Mouse (Mus musculus): ENCODE results near the gene Ttc17.
A peak's percentile ranks its signal among the peaks of the same experiment; 100 is the strongest.
"Not testable (repeated sequence)": the region's sequence is repeated elsewhere in the genome, so short reads cannot be mapped to it uniquely, and the experiment has no call there.

The Ttc17 gene

DNA sequence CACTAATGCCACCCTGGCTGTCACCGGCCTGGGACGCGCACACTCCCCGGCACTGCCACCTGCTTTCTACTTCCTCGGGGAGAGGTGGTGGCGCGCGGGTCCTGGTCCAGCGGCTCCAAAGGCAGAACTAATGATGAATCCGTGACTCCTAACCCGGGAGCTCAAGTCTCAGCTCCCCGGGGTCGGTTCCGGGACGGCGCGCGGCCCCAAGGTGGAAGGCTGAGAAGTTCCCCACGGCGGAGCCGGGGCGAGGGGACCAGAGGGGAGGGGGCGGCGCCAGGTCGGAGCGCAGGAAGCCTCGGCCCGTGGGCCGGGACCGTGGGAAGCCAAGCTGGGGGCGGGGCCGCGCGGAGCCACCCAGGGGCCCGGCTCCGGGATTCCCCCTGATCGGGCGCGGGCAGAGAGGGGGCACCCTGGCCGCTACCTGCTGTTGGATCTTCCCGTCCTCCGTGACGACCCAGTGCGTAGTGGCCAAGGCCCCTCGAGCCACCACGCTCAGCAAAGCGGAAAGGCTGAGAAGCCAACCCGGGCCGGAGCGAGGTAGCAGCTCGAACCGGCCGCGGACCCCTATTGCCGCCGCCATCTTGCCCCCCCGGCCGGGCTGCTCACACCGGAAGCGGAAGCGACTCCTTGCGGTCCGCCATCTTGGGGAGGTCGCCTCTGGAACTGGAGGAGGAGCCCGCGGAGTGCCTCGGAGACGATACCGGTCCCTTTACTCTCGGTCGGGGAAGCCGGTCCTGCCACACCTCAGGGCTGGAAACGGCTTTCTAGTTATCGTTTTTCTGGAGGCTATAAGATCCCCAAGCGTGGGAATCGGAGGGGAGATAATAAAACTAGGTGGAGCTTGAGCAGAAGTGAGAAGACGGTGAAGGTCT is at the start of gene Ttc17:
TSS of gene Ttc17 (minus strand) at position 607 of the 875 bp plus-strand sequence.
- DNase-seq (ENCODE audit: low read depth): peak; percentile 83

GRCm38 (mm10) chr2:94449643-94450042 is 43.2 kb upstream of the Ttc17 start:
- DNase-seq (ENCODE audit: low read depth): no peak

- DNase-seq (ENCODE audit: low read depth): no peak
Measured at GRCm38 (mm10) chr2:94436952-94437351, 30.5 kb upstream of the Ttc17 start.

- no peak for DNase-seq (ENCODE audit: low read depth)
Measured at GRCm38 (mm10) chr2:94435481-94435880, 29.0 kb upstream of the Ttc17 start.

GRCm38 (mm10) chr2:94434833-94435232 is 28.3 kb upstream of the Ttc17 start:
- no peak for DNase-seq (ENCODE audit: low read depth)

DNA sequence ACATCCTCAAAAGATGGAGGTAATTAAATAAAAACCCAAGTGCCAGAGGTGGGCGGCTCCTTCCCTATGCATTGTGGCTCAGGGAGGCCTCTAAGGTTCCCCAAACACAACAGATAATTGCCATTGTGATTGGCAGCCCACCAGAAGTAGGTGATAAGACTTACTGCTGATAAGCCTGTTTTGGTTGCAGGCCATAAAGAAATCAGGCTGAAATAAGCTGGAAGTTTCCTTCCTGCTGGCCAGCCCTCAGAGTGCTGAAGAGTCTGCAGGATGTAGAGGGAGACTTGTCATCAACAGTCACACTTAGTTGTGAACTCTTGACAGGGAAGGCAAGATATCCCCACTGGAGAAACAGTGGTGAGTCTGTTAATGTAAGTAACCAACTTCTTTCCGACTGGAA is 25.7 kb upstream of the Ttc17 start:
- DNase-seq (ENCODE audit: low read depth): no peak

- no peak for DNase-seq (ENCODE audit: low read depth)
Measured at GRCm38 (mm10) chr2:94428456-94428855, 22.0 kb upstream of the Ttc17 start.

GRCm38 (mm10) chr2:94407441-94407840 is 952 bp upstream of the Ttc17 start:
- no peak for DNase-seq (ENCODE audit: low read depth)

GRCm38 (mm10) chr2:94407021-94407420 is 532 bp upstream of the Ttc17 start:
- peak; percentile 20 for DNase-seq (ENCODE audit: low read depth)

- peak; percentile 24 for DNase-seq (ENCODE audit: low read depth)
Measured at GRCm38 (mm10) chr2:94405397-94406082, 949 bp downstream of the Ttc17 start.

DNA sequence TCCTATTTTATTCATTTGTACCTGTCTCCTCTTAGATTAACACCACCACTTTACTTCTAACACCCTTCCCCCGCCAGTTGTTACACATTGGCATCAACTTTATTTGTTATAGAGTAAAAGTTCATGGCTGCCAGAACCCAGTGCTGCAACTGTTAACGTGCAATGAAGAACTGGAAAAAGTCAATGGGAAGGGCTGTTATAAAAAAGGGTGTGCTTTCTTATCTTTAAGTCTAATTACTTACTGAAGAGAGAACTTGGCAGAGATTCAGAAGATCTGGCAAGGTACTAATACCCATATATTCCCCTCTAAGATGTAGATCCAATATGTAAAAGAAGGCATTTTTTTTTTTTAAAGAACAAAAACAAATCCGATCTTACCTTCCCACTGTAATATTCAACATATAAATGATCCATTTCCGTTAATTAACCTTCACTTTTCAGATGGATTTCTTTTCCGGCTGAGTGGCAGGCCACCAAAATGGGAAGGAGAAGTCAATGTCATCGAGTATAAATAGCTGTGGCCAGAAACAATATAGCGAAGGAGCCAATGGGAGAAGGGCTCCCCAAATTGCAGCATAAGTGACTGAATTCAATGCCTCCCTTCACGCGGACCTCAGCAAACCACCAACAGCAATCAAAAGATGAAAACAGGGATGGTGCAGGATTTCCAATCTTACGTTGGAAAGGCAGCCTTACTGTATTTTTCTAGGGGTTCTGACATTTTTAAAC is 1.8 kb downstream of the Ttc17 start:
- DNase-seq (ENCODE audit: low read depth): no peak

DNA sequence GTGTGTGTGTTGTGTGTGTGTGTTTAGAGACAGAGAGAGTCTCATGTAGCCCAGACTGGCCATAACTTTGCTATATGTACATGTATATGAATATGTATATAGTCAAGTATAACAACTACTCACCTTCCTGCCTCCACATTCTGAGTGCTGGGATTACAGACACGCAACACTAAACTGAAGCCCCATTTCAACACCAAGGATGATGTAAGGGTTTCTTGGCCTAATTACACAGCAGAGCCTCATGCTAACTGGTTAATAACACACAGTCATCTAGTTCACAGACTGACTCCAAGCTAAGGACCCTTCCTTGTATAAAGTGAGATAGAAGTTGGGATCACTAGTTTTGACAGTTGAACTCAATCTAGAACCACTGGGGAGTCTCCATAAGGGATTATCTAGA is 3.9 kb downstream of the Ttc17 start:
- no peak for DNase-seq (ENCODE audit: low read depth)

DNA sequence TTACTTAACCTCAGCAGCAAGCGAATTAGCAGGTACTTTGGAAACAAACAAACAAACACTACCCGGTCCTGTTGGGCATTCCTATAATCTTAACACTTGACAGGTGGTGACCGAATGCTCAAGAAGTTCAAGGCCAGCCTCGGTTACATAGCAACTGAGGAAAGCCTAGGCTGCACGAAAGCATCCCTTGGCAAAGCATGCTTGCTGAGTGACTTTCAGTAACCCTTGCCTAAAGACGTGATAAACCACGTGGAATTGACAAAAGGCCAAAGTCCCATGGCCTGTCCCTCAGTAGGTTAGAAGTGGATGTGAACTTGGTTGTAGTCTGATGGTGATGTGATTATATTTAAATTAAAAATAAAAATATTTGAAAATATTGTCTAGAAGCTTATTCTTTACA is 4.4 kb downstream of the Ttc17 start:
- DNase-seq (ENCODE audit: low read depth): no peak

- DNase-seq (ENCODE audit: low read depth): no peak
Measured at GRCm38 (mm10) chr2:94401006-94401405, 5.5 kb downstream of the Ttc17 start.

DNA sequence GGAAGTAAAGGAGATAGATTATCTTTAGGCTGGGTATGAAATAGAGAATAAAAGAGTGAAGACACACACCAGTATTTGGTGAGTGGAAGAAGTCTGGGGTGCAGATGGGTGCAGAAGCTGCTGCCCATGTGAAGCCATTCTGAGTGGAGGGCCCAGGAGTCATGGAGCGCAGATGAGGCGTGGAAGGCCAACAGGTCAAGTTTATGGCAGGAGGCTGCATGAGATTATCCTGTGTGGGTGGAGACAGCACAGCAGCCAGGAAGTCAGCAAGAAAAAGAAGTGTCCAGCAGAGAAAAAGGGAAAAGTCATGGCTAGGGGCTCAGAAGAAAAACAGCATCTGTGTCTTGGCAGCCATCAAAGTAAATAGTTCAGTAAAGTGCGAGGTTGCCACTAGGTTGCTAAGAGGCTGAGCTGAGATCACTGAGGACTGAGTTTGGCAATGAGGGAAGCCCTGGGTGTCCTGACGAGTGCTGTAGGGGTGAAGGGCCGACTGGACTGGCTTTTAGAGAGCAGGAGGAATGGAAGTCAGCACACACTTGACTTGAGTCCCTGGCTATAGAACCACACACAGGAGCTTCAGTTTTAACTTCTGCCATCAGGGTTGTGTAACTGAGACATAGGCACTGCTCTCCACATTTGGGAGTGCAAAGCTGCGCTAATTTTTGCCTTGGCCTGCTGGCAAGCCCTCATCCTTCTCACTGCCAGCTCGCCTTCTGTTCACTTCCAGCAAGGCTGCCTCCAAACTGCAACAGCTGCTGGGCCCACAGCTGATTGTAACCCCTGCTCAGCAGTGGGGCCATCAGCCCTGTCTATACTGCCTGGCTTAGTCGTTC is 8.1 kb downstream of the Ttc17 start:
- no peak for DNase-seq (ENCODE audit: low read depth)

DNA sequence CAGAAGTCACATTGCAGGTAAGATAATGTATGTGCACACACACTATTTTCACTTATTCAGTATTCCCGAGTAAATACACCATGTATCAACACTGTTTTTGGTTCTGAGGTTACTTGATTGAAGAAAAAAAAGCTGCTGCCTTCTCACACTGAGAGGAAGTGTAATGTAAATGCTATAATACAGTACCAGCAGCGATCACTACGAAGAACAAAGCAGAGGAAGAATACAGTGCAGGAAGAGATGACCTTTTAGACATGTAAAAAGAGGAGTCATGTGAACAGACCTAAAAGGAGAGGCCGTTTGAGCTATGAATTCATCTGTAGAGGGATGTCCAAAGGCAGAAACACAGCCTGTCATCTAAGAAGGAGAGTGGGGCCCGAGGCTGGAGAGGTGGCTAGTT is 9.0 kb downstream of the Ttc17 start:
- no peak for DNase-seq (ENCODE audit: low read depth)

- DNase-seq (ENCODE audit: low read depth): no peak
Measured at GRCm38 (mm10) chr2:94396325-94396724, 10.2 kb downstream of the Ttc17 start.

- not testable (repeated sequence) for DNase-seq (ENCODE audit: low read depth)
Measured at GRCm38 (mm10) chr2:94391127-94391526, 15.4 kb downstream of the Ttc17 start.

GRCm38 (mm10) chr2:94389000-94389399 is 17.5 kb downstream of the Ttc17 start:
- no peak for DNase-seq (ENCODE audit: low read depth)

DNA sequence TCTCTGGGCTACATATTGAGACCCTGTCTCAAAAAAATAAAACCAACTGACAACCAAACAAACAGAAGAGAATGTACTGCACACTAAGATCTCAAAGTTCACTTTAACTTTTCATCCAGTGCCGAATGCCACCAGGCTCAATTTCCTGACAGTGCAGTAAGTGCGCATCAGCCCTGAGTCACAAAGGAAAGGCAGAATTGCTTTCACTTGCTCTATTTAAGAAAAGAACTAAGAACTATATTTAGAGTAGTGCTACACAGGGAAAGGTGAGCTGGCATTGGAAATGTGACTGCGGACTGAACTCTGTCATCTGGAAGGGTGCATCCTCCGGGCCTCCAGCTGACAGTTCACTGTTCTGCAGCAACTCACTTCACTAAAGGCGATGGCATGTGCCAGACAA is 18.6 kb downstream of the Ttc17 start:
- DNase-seq (ENCODE audit: low read depth): no peak

- DNase-seq (ENCODE audit: low read depth): not testable (repeated sequence)
Measured at GRCm38 (mm10) chr2:94384483-94384882, 22.0 kb downstream of the Ttc17 start.

All from c-Kit-positive CD71-positive TER-119-negative erythroid progenitor cells, embryonic 14.5 days (primary cell).